Mouse (Mus musculus) intestine, postnatal 0 days (tissue): ENCODE data around the gene Plekha6. TPM values are rescaled to one million over a fixed set of nuclear protein-coding genes. Genes with fewer than 3 reads are reported as not detected.

Experiments used
- ATAC-seq: fragments of 200-750 bp; cut with Nextera tagmentation; 2 replicates; pipeline ENCODE4 v1.8.0; 2017; ENCODE audit warnings: mild to moderate bottlenecking, moderate TSS enrichment, moderate library complexity
- H3K27ac ChIP-seq: fragments of 300-500 bp; sonication (generic); 2 replicates; pipeline ENCODE4 v1.5.1; 2014; ENCODE audit warnings: mild to moderate bottlenecking, low read depth, low read length, moderate library complexity
- H3K27me3 ChIP-seq: fragments of 300-500 bp; sonication (generic); replicated peaks from 2 replicates; pipeline ENCODE4 v1.6.1; 2014; ENCODE audit warnings: low read length, mixed read lengths; ENCODE audit not compliant: control insufficient read depth, insufficient read depth
- H3K36me3 ChIP-seq: fragments of 300-500 bp; sonication (generic); 2 replicates; pipeline ENCODE4 v1.6.1; 2014; ENCODE audit warnings: mild to moderate bottlenecking, moderate library complexity; ENCODE audit not compliant: control insufficient read depth, insufficient read depth
- H3K4me1 ChIP-seq: fragments of 300-500 bp; sonication (generic); replicated peaks from 2 replicates; pipeline ENCODE4 v1.6.1; 2014; ENCODE audit warnings: antibody characterized with exemption, low read length, mixed read lengths; ENCODE audit not compliant: control insufficient read depth, insufficient read depth
- H3K4me2 ChIP-seq: fragments of 300-500 bp; sonication (generic); replicated peaks from 2 replicates; pipeline ENCODE4 v1.6.1; 2014; ENCODE audit warnings: low read depth, mild to moderate bottlenecking, moderate library complexity
- H3K4me3 ChIP-seq: fragments of 300-500 bp; sonication (generic); 2 replicates; pipeline ENCODE4 v1.5.1; 2014; ENCODE audit warnings: low read depth, low read length
- H3K9ac ChIP-seq: fragments of 300-500 bp; sonication (generic); 2 replicates; pipeline ENCODE4 v1.6.1; 2014; ENCODE audit warnings: mild to moderate bottlenecking, low read depth, low read length
- H3K9me3 ChIP-seq: fragments of 300-500 bp; sonication (generic); 2 replicates; pipeline ENCODE4 v1.6.1; 2016; ENCODE audit warnings: mixed run types; ENCODE audit not compliant: control insufficient read depth
- CTCF ChIP-seq: sonication (generic); IDR thresholded peaks from 2 replicates; pipeline ENCODE4 v1.5.1; 2016; ENCODE audit warnings: low read depth, mild to moderate bottlenecking, control low read depth, antibody characterized with exemption, moderate library complexity
- WGBS: fragments of 180-500 bp; shearing (Covaris S2); extraction: QIAGEN DNeasy Blood & Tissue Kit; methylation state at CpG from one replicate; pipeline ENCODE4 v1.1.7; 2014; 5-methylcytosine and 5-hydroxymethylcytosine counted together
- polyA plus RNA-seq: library from polyadenylated mRNA; unstranded; fragments of >200 nt; fragmentation: Nextera tagmentation; extraction: Ambion mirVana; gene quantifications from 2 replicates; pipeline ENCODE4 v1.2.1, GENCODE M21; 2015

Gene Plekha6
- polyA plus RNA-seq, 1 experiment from 2014 or later = 7.5 TPM

- Histone ChIP-seq H3K4me1 (no peaks in the 10 kb centered on the region), H3K9me3 (no peaks in the 10 kb centered on the region), H3K4me3 (no peak within 1 kb of the TSS), H3K36me3 (0 out of 2 replicates have a peak, but pooled peaks cover 9% of the 10 kb centered on the region), H3K4me2 (no peak within 1 kb of the TSS), H3K27me3 (no peaks in the 10 kb centered on the region), H3K9ac (no peak within 1 kb of the TSS), H3K27ac (no peak within 1 kb of the TSS)
- 68% methylated on average over 13 of the region's 13 CpGs for WGBS
- TF ChIP-seq CTCF = no peak
- ATAC-seq = 0 out of 2 replicates have a peak, but pooled peaks have one; percentile 28
Measured at GRCm38 (mm10) chr1:133321267-133321925, 157.4 kb downstream of the Plekha6 start, which contains the start of gene Kiss1. Gene Kiss1 (plus strand): TSS chr1:133321875.

- H3K9ac ChIP-seq = no peak overlapping the region
- no peaks in the 10 kb centered on the region for H3K4me1 ChIP-seq
- H3K36me3 ChIP-seq = 0 out of 2 replicates have a peak, but pooled peaks cover 9% of the 10 kb centered on the region
- H3K27ac ChIP-seq = no peak overlapping the region
- H3K4me2 ChIP-seq = no peak overlapping the region
- 42% methylated on average over 5 of the region's 5 CpGs for WGBS
- ATAC-seq = peak; percentile 29; the same call in 1 of the 2 replicates
- TF ChIP-seq CTCF = no peak
- no peaks in the 10 kb centered on the region; the same call in 1 of the 2 replicates for H3K27me3 ChIP-seq
- H3K4me3 ChIP-seq = no peak overlapping the region
- H3K9me3 ChIP-seq = no peaks in the 10 kb centered on the region
Measured at GRCm38 (mm10) chr1:133323333-133323732, 159.3 kb downstream of the Plekha6 start.

GRCm38 (mm10) chr1:133325951-133326350 is 161.9 kb downstream of the Plekha6 start:
- Histone ChIP-seq H3K9me3 (no peaks in the 10 kb centered on the region), H3K36me3 (0 out of 2 replicates have a peak, but pooled peaks cover 9% of the 10 kb centered on the region), H3K4me1 (no peaks in the 10 kb centered on the region; the same call in 1 of the 2 replicates), H3K4me3 (no peak overlapping the region), H3K27me3 (no peaks in the 10 kb centered on the region; the same call in 1 of the 2 replicates), H3K27ac (no peak overlapping the region), H3K9ac (no peak overlapping the region), H3K4me2 (no peak overlapping the region)
- 90% methylated on average over 8 of the region's 8 CpGs for WGBS
- ATAC-seq = no peak
- TF ChIP-seq CTCF = no peak

- TF ChIP-seq CTCF = peak; percentile 54
- Histone ChIP-seq H3K4me3 (no peak overlapping the region), H3K4me1 (no peaks in the 10 kb centered on the region; the same call in 1 of the 2 replicates), H3K9ac (no peak overlapping the region), H3K36me3 (no peaks in the 10 kb centered on the region), H3K4me2 (no peak overlapping the region), H3K9me3 (no peaks in the 10 kb centered on the region), H3K27me3 (no peaks in the 10 kb centered on the region; the same call in 1 of the 2 replicates), H3K27ac (no peak overlapping the region)
- ATAC-seq = no peak
- 68% methylated on average over 5 of the region's 5 CpGs for WGBS
Measured at GRCm38 (mm10) chr1:133327094-133327493, 163.1 kb downstream of the Plekha6 start.

GRCm38 (mm10) chr1:133328299-133328795 is 164.3 kb downstream of the Plekha6 start:
- TF ChIP-seq CTCF = no peak
- no peaks in the 10 kb centered on the region for H3K9me3 ChIP-seq
- 81% methylated on average over 6 of the region's 6 CpGs for WGBS
- H3K9ac ChIP-seq = no peak overlapping the region
- no peak overlapping the region for H3K27ac ChIP-seq
- no peaks in the 10 kb centered on the region; the same call in 1 of the 2 replicates for H3K4me1 ChIP-seq
- H3K4me2 ChIP-seq = no peak overlapping the region
- no peaks in the 10 kb centered on the region for H3K36me3 ChIP-seq
- ATAC-seq = no peak
- H3K4me3 ChIP-seq = no peak overlapping the region
- H3K27me3 ChIP-seq = no peaks in the 10 kb centered on the region; the same call in 1 of the 2 replicates

GRCm38 (mm10) chr1:133328896-133329637 is 165.1 kb downstream of the Plekha6 start:
- ATAC-seq = peak; percentile 44; the same call in 1 of the 2 replicates
- no peaks in the 10 kb centered on the region for H3K36me3 ChIP-seq
- peak overlapping the region; percentile 26 for H3K4me3 ChIP-seq
- H3K9ac ChIP-seq = peak overlapping the region; percentile 37; the same call in 1 of the 2 replicates
- H3K4me1 ChIP-seq = no peaks in the 10 kb centered on the region; the same call in 1 of the 2 replicates
- H3K9me3 ChIP-seq = no peaks in the 10 kb centered on the region
- peak overlapping the region; percentile 62 for H3K4me2 ChIP-seq
- WGBS = 6% methylated on average over 33 of the region's 34 CpGs
- H3K27me3 ChIP-seq = no peaks in the 10 kb centered on the region; the same call in 1 of the 2 replicates
- no peak for TF ChIP-seq CTCF
- no peak overlapping the region for H3K27ac ChIP-seq
